Mouse (Mus musculus): ENCODE results near the gene Dner. TPM values are rescaled to one million over a fixed set of nuclear protein-coding genes. Genes with fewer than 3 reads are reported as not detected.

Gene Dner
- total and polyA plus RNA-seq, 2 experiments: not detected

GRCm38 (mm10) chr1:84664377-84665118 is 31.5 kb downstream of the Dner start:
- Histone ChIP-seq H3K4me1 (ENCODE audit: control insufficient read depth, insufficient read depth, low read length) (no peaks in the 10 kb centered on the region), H3K79me2 (ENCODE audit: control insufficient read depth, insufficient read depth, low read length) (no peaks in the 10 kb centered on the region), H3K27me3 (ENCODE audit: control insufficient read depth, insufficient read depth, low read length) (no peaks in the 10 kb centered on the region), H3K36me3 (ENCODE audit: control insufficient read depth, insufficient read depth, low read length) (no peaks in the 10 kb centered on the region), H3K9ac (ENCODE audit: low read depth, low read length) (no peak overlapping the region), H3K4me3 (ENCODE audit: insufficient read depth, low read depth, low read length) (no peak overlapping the region), H3K27ac (replicated peaks; ENCODE audit: insufficient read depth, low read depth, low read length) (no peak overlapping the region)
- no peak for DNase-seq (ENCODE audit: extremely low read depth, low read depth, low spot score)
- 53% methylated on average over 4 of the region's 4 CpGs for WGBS
- no peak for TF ChIP-seq POLR2A (IDR thresholded peaks at IDR 0.05; ENCODE audit: extremely low read depth, insufficient read depth, low read length)
- TF ChIP-seq CTCF (IDR thresholded peaks at IDR 0.05; ENCODE audit: low read depth, low read length): no peak

GRCm38 (mm10) chr1:84646781-84647180 is 49.2 kb downstream of the Dner start:
- Histone ChIP-seq H3K4me1 (ENCODE audit: control insufficient read depth, insufficient read depth, low read length) (no peaks in the 10 kb centered on the region), H3K27ac (replicated peaks; ENCODE audit: insufficient read depth, low read depth, low read length) (no peak overlapping the region), H3K27me3 (ENCODE audit: control insufficient read depth, insufficient read depth, low read length) (no peaks in the 10 kb centered on the region), H3K4me3 (ENCODE audit: insufficient read depth, low read depth, low read length) (no peak overlapping the region), H3K36me3 (ENCODE audit: control insufficient read depth, insufficient read depth, low read length) (no peaks in the 10 kb centered on the region), H3K79me2 (ENCODE audit: control insufficient read depth, insufficient read depth, low read length) (no peaks in the 10 kb centered on the region), H3K9ac (ENCODE audit: low read depth, low read length) (no peak overlapping the region)
- TF ChIP-seq POLR2A (IDR thresholded peaks at IDR 0.05; ENCODE audit: extremely low read depth, insufficient read depth, low read length): no peak
- no peak for TF ChIP-seq CTCF (IDR thresholded peaks at IDR 0.05; ENCODE audit: low read depth, low read length)
- WGBS: 76% methylated on average over 2 of the region's 2 CpGs
- DNase-seq (ENCODE audit: extremely low read depth, low read depth, low spot score): no peak

- H3K36me3 ChIP-seq (ENCODE audit: control insufficient read depth, insufficient read depth, low read length): no peaks in the 10 kb centered on the region
- no peaks in the 10 kb centered on the region for H3K4me1 ChIP-seq (ENCODE audit: control insufficient read depth, insufficient read depth, low read length)
- no peak for TF ChIP-seq POLR2A (IDR thresholded peaks at IDR 0.05; ENCODE audit: extremely low read depth, insufficient read depth, low read length)
- no peak for TF ChIP-seq CTCF (IDR thresholded peaks at IDR 0.05; ENCODE audit: low read depth, low read length)
- no peak overlapping the region for H3K4me3 ChIP-seq (ENCODE audit: insufficient read depth, low read depth, low read length)
- H3K9ac ChIP-seq (ENCODE audit: low read depth, low read length): no peak overlapping the region
- H3K27ac ChIP-seq (replicated peaks; ENCODE audit: insufficient read depth, low read depth, low read length): no peak overlapping the region
- H3K27me3 ChIP-seq (ENCODE audit: control insufficient read depth, insufficient read depth, low read length): no peaks in the 10 kb centered on the region; the same call in 1 of the 2 replicates
- 60% methylated on average over 4 of the region's 4 CpGs for WGBS
- H3K79me2 ChIP-seq (ENCODE audit: control insufficient read depth, insufficient read depth, low read length): no peaks in the 10 kb centered on the region
- DNase-seq (ENCODE audit: extremely low read depth, low read depth, low spot score): no peak
Observed at GRCm38 (mm10) chr1:84640463-84640862, 55.6 kb downstream of the Dner start.

GRCm38 (mm10) chr1:84636890-84637289 is 59.1 kb downstream of the Dner start:
- no peak for DNase-seq (ENCODE audit: extremely low read depth, low read depth, low spot score)
- Histone ChIP-seq H3K27ac (replicated peaks; ENCODE audit: insufficient read depth, low read depth, low read length) (no peak overlapping the region), H3K4me3 (ENCODE audit: insufficient read depth, low read depth, low read length) (no peak overlapping the region), H3K79me2 (ENCODE audit: control insufficient read depth, insufficient read depth, low read length) (no peaks in the 10 kb centered on the region), H3K4me1 (ENCODE audit: control insufficient read depth, insufficient read depth, low read length) (no peaks in the 10 kb centered on the region), H3K27me3 (ENCODE audit: control insufficient read depth, insufficient read depth, low read length) (no peaks in the 10 kb centered on the region; the same call in 1 of the 2 replicates), H3K9ac (ENCODE audit: low read depth, low read length) (no peak overlapping the region), H3K36me3 (ENCODE audit: control insufficient read depth, insufficient read depth, low read length) (no peaks in the 10 kb centered on the region)
- 54% methylated on average over 6 of the region's 6 CpGs for WGBS
- TF ChIP-seq POLR2A (IDR thresholded peaks at IDR 0.05; ENCODE audit: extremely low read depth, insufficient read depth, low read length) (no peak), CTCF (IDR thresholded peaks at IDR 0.05; ENCODE audit: low read depth, low read length) (no peak)

GRCm38 (mm10) chr1:84628244-84628643 is 67.8 kb downstream of the Dner start:
- Histone ChIP-seq H3K4me3 (ENCODE audit: insufficient read depth, low read depth, low read length) (no peak overlapping the region), H3K79me2 (ENCODE audit: control insufficient read depth, insufficient read depth, low read length) (no peaks in the 10 kb centered on the region), H3K9ac (ENCODE audit: low read depth, low read length) (no peak overlapping the region), H3K4me1 (ENCODE audit: control insufficient read depth, insufficient read depth, low read length) (no peaks in the 10 kb centered on the region), H3K27ac (replicated peaks; ENCODE audit: insufficient read depth, low read depth, low read length) (no peak overlapping the region), H3K36me3 (ENCODE audit: control insufficient read depth, insufficient read depth, low read length) (no peaks in the 10 kb centered on the region), H3K27me3 (ENCODE audit: control insufficient read depth, insufficient read depth, low read length) (no peaks in the 10 kb centered on the region)
- 71% methylated on average over 6 of the region's 6 CpGs for WGBS
- no peak for DNase-seq (ENCODE audit: extremely low read depth, low read depth, low spot score)
- TF ChIP-seq CTCF (IDR thresholded peaks at IDR 0.05; ENCODE audit: low read depth, low read length) (no peak), POLR2A (IDR thresholded peaks at IDR 0.05; ENCODE audit: extremely low read depth, insufficient read depth, low read length) (no peak)

- no peak overlapping the region for H3K9ac ChIP-seq (ENCODE audit: low read depth, low read length)
- H3K4me1 ChIP-seq (ENCODE audit: control insufficient read depth, insufficient read depth, low read length): no peaks in the 10 kb centered on the region
- no peak overlapping the region for H3K4me3 ChIP-seq (ENCODE audit: insufficient read depth, low read depth, low read length)
- 31% methylated on average over 11 of the region's 12 CpGs for WGBS
- DNase-seq (ENCODE audit: extremely low read depth, low read depth, low spot score): no peak
- H3K27me3 ChIP-seq (ENCODE audit: control insufficient read depth, insufficient read depth, low read length): no peaks in the 10 kb centered on the region
- no peak for TF ChIP-seq POLR2A (IDR thresholded peaks at IDR 0.05; ENCODE audit: extremely low read depth, insufficient read depth, low read length)
- 0 out of 2 replicates have a peak, but pooled peaks have one; percentile 6 for TF ChIP-seq CTCF (IDR thresholded peaks at IDR 0.05; ENCODE audit: low read depth, low read length)
- H3K36me3 ChIP-seq (ENCODE audit: control insufficient read depth, insufficient read depth, low read length): no peaks in the 10 kb centered on the region
- H3K79me2 ChIP-seq (ENCODE audit: control insufficient read depth, insufficient read depth, low read length): no peaks in the 10 kb centered on the region
- H3K27ac ChIP-seq (replicated peaks; ENCODE audit: insufficient read depth, low read depth, low read length): no peak overlapping the region
Observed at GRCm38 (mm10) chr1:84622978-84623554, 73.0 kb downstream of the Dner start.

Measured in liver, adult 2 months (tissue).